Mouse (Mus musculus): ENCODE measurements around the gene Frrs1l. TPM values are rescaled to one million over a fixed set of nuclear protein-coding genes. Genes with fewer than 3 reads are reported as not detected.

The Frrs1l gene
- polyA plus RNA-seq, 1 experiment from 2014 or later: 13.8 TPM

GRCm38 (mm10) chr4:57016366-57017171 lies 26.4 kb upstream of the Frrs1l start:
- no peak for ATAC-seq
- H3K27me3 ChIP-seq (replicated peaks; ENCODE audit: control insufficient read depth, insufficient read depth, low read length): no peaks in the 10 kb centered on the region; the same call in 1 of the 2 replicates
- no peak overlapping the region for H3K4me2 ChIP-seq (ENCODE audit: low read length)
- DNase-seq (ENCODE audit: low spot score): no peak
- WGBS: 52% methylated on average over 18 of the region's 18 CpGs
- H3K9ac ChIP-seq (ENCODE audit: low read length): no peak overlapping the region
- H3K4me1 ChIP-seq (ENCODE audit: control insufficient read depth, insufficient read depth, low read length): no peaks in the 10 kb centered on the region
- H3K9me3 ChIP-seq (replicated peaks; ENCODE audit: control insufficient read depth, low read length): no peaks in the 10 kb centered on the region
- no peak overlapping the region for H3K4me3 ChIP-seq (ENCODE audit: low read depth, low read length)
- H3K36me3 ChIP-seq (ENCODE audit: control insufficient read depth, insufficient read depth, low read length): no peaks in the 10 kb centered on the region
- H3K27ac ChIP-seq (ENCODE audit: low read depth, low read length): no peak overlapping the region

GRCm38 (mm10) chr4:57015032-57015431 lies 24.8 kb upstream of the Frrs1l start:
- no peaks in the 10 kb centered on the region for H3K4me1 ChIP-seq (ENCODE audit: control insufficient read depth, insufficient read depth, low read length)
- H3K27me3 ChIP-seq (replicated peaks; ENCODE audit: control insufficient read depth, insufficient read depth, low read length): no peaks in the 10 kb centered on the region; the same call in 1 of the 2 replicates
- DNase-seq (ENCODE audit: low spot score): no peak
- H3K4me3 ChIP-seq (ENCODE audit: low read depth, low read length): no peak overlapping the region
- H3K36me3 ChIP-seq (ENCODE audit: control insufficient read depth, insufficient read depth, low read length): no peaks in the 10 kb centered on the region
- H3K4me2 ChIP-seq (ENCODE audit: low read length): no peak overlapping the region
- 91% methylated on average over 5 of the region's 5 CpGs for WGBS
- no peaks in the 10 kb centered on the region for H3K9me3 ChIP-seq (replicated peaks; ENCODE audit: control insufficient read depth, low read length)
- ATAC-seq: no peak
- H3K27ac ChIP-seq (ENCODE audit: low read depth, low read length): no peak overlapping the region
- no peak overlapping the region for H3K9ac ChIP-seq (ENCODE audit: low read length)

- WGBS: 59% methylated on average over 8 of the region's 8 CpGs
- no peak overlapping the region for H3K4me2 ChIP-seq (ENCODE audit: low read length)
- no peak overlapping the region for H3K27ac ChIP-seq (ENCODE audit: low read depth, low read length)
- DNase-seq (ENCODE audit: low spot score) (no peak), ATAC-seq (no peak)
- no peak overlapping the region for H3K9ac ChIP-seq (ENCODE audit: low read length)
- no peaks in the 10 kb centered on the region for H3K9me3 ChIP-seq (replicated peaks; ENCODE audit: control insufficient read depth, low read length)
- H3K27me3 ChIP-seq (replicated peaks; ENCODE audit: control insufficient read depth, insufficient read depth, low read length): no peaks in the 10 kb centered on the region; the same call in 1 of the 2 replicates
- no peaks in the 10 kb centered on the region for H3K4me1 ChIP-seq (ENCODE audit: control insufficient read depth, insufficient read depth, low read length)
- no peaks in the 10 kb centered on the region for H3K36me3 ChIP-seq (ENCODE audit: control insufficient read depth, insufficient read depth, low read length)
- H3K4me3 ChIP-seq (ENCODE audit: low read depth, low read length): no peak overlapping the region
Measured at GRCm38 (mm10) chr4:57011454-57012046, 21.4 kb upstream of the Frrs1l start.

- no peaks in the 10 kb centered on the region for H3K27me3 ChIP-seq (replicated peaks; ENCODE audit: control insufficient read depth, insufficient read depth, low read length)
- no peak overlapping the region for H3K4me3 ChIP-seq (ENCODE audit: low read depth, low read length)
- no peaks in the 10 kb centered on the region for H3K4me1 ChIP-seq (ENCODE audit: control insufficient read depth, insufficient read depth, low read length)
- DNase-seq (ENCODE audit: low spot score) (peak; percentile 44), ATAC-seq (no peak)
- no peak overlapping the region for H3K9ac ChIP-seq (ENCODE audit: low read length)
- H3K9me3 ChIP-seq (replicated peaks; ENCODE audit: control insufficient read depth, low read length): no peaks in the 10 kb centered on the region
- H3K27ac ChIP-seq (ENCODE audit: low read depth, low read length): no peak overlapping the region
- 17% methylated on average over 6 of the region's 6 CpGs for WGBS
- H3K36me3 ChIP-seq (ENCODE audit: control insufficient read depth, insufficient read depth, low read length): no peaks in the 10 kb centered on the region
- no peak overlapping the region for H3K4me2 ChIP-seq (ENCODE audit: low read length)
Measured at GRCm38 (mm10) chr4:57010919-57011318, 20.7 kb upstream of the Frrs1l start.

- no peak overlapping the region for H3K4me2 ChIP-seq (ENCODE audit: low read length)
- WGBS: 46% methylated on average over 5 of the region's 5 CpGs
- ATAC-seq: no peak
Measured at GRCm38 (mm10) chr4:57010425-57010824, 20.2 kb upstream of the Frrs1l start.

GRCm38 (mm10) chr4:57007717-57008116 lies 17.5 kb upstream of the Frrs1l start:
- no peaks in the 10 kb centered on the region for H3K9me3 ChIP-seq (replicated peaks; ENCODE audit: control insufficient read depth, low read length)
- no peak overlapping the region for H3K9ac ChIP-seq (ENCODE audit: low read length)
- no peak overlapping the region for H3K4me2 ChIP-seq (ENCODE audit: low read length)
- H3K27me3 ChIP-seq (replicated peaks; ENCODE audit: control insufficient read depth, insufficient read depth, low read length): no peaks in the 10 kb centered on the region
- H3K36me3 ChIP-seq (ENCODE audit: control insufficient read depth, insufficient read depth, low read length): no peaks in the 10 kb centered on the region
- no peak overlapping the region for H3K4me3 ChIP-seq (ENCODE audit: low read depth, low read length)
- H3K4me1 ChIP-seq (ENCODE audit: control insufficient read depth, insufficient read depth, low read length): peaks cover 3% of the 10 kb centered on the region; the same call in 1 of the 2 replicates
- no peak for DNase-seq (ENCODE audit: low spot score)
- no peak overlapping the region for H3K27ac ChIP-seq (ENCODE audit: low read depth, low read length)
- WGBS: 89% methylated on average over 9 of the region's 9 CpGs
- ATAC-seq: no peak

More at GRCm38 (mm10) chr4:57010425-57010824, 20.2 kb upstream of the Frrs1l start:
- Histone ChIP-seq H3K9ac (ENCODE audit: low read length) (no peak overlapping the region), H3K27me3 (replicated peaks; ENCODE audit: control insufficient read depth, insufficient read depth, low read length) (no peaks in the 10 kb centered on the region), H3K9me3 (replicated peaks; ENCODE audit: control insufficient read depth, low read length) (no peaks in the 10 kb centered on the region), H3K4me3 (ENCODE audit: low read depth, low read length) (no peak overlapping the region), H3K36me3 (ENCODE audit: control insufficient read depth, insufficient read depth, low read length) (no peaks in the 10 kb centered on the region), H3K27ac (ENCODE audit: low read depth, low read length) (no peak overlapping the region), H3K4me1 (ENCODE audit: control insufficient read depth, insufficient read depth, low read length) (no peaks in the 10 kb centered on the region)
- DNase-seq (ENCODE audit: low spot score): no peak

- no peak overlapping the region for H3K9ac ChIP-seq (ENCODE audit: low read length)
- peak; percentile 69; the same call in 1 of the 2 replicates for ATAC-seq
- no peaks in the 10 kb centered on the region for H3K36me3 ChIP-seq (ENCODE audit: control insufficient read depth, insufficient read depth, low read length)
Measured at GRCm38 (mm10) chr4:57005011-57005410, 14.8 kb upstream of the Frrs1l start.

GRCm38 (mm10) chr4:57003886-57004285 lies 13.7 kb upstream of the Frrs1l start:
- Histone ChIP-seq H3K27me3 (replicated peaks; ENCODE audit: control insufficient read depth, insufficient read depth, low read length) (no peaks in the 10 kb centered on the region), H3K9ac (ENCODE audit: low read length) (no peak overlapping the region), H3K27ac (ENCODE audit: low read depth, low read length) (no peak overlapping the region), H3K9me3 (replicated peaks; ENCODE audit: control insufficient read depth, low read length) (no peaks in the 10 kb centered on the region), H3K4me2 (ENCODE audit: low read length) (no peak overlapping the region), H3K4me1 (ENCODE audit: control insufficient read depth, insufficient read depth, low read length) (peaks cover 3% of the 10 kb centered on the region; the same call in 1 of the 2 replicates), H3K4me3 (ENCODE audit: low read depth, low read length) (no peak overlapping the region), H3K36me3 (ENCODE audit: control insufficient read depth, insufficient read depth, low read length) (no peaks in the 10 kb centered on the region)
- 87% methylated on average over 8 of the region's 8 CpGs for WGBS
- ATAC-seq (no peak), DNase-seq (ENCODE audit: low spot score) (no peak)

More at GRCm38 (mm10) chr4:57005011-57005410, 14.8 kb upstream of the Frrs1l start:
- Histone ChIP-seq H3K9me3 (replicated peaks; ENCODE audit: control insufficient read depth, low read length) (no peaks in the 10 kb centered on the region), H3K27ac (ENCODE audit: low read depth, low read length) (no peak overlapping the region), H3K4me1 (ENCODE audit: control insufficient read depth, insufficient read depth, low read length) (peaks cover 3% of the 10 kb centered on the region; the same call in 1 of the 2 replicates), H3K4me3 (ENCODE audit: low read depth, low read length) (no peak overlapping the region), H3K27me3 (replicated peaks; ENCODE audit: control insufficient read depth, insufficient read depth, low read length) (no peaks in the 10 kb centered on the region), H3K4me2 (ENCODE audit: low read length) (no peak overlapping the region)
- peak; percentile 75 for DNase-seq (ENCODE audit: low spot score)
- 61% methylated on average over 8 of the region's 8 CpGs for WGBS

GRCm38 (mm10) chr4:57002751-57003150 lies 12.6 kb upstream of the Frrs1l start:
- peaks cover 3% of the 10 kb centered on the region; the same call in 1 of the 2 replicates for H3K4me1 ChIP-seq (ENCODE audit: control insufficient read depth, insufficient read depth, low read length)
- no peak overlapping the region for H3K27ac ChIP-seq (ENCODE audit: low read depth, low read length)
- H3K27me3 ChIP-seq (replicated peaks; ENCODE audit: control insufficient read depth, insufficient read depth, low read length): no peaks in the 10 kb centered on the region
- no peak overlapping the region for H3K4me3 ChIP-seq (ENCODE audit: low read depth, low read length)
- 87% methylated on average over 3 of the region's 3 CpGs for WGBS
- H3K9ac ChIP-seq (ENCODE audit: low read length): no peak overlapping the region
- no peak for DNase-seq (ENCODE audit: low spot score)
- no peak overlapping the region for H3K4me2 ChIP-seq (ENCODE audit: low read length)
- H3K9me3 ChIP-seq (replicated peaks; ENCODE audit: control insufficient read depth, low read length): no peaks in the 10 kb centered on the region
- ATAC-seq: no peak
- H3K36me3 ChIP-seq (ENCODE audit: control insufficient read depth, insufficient read depth, low read length): no peaks in the 10 kb centered on the region

Data from forebrain, embryonic 14.5 days (tissue).